Mouse (Mus musculus): ENCODE results near the gene Tgm2.

The Tgm2 gene

DNA sequence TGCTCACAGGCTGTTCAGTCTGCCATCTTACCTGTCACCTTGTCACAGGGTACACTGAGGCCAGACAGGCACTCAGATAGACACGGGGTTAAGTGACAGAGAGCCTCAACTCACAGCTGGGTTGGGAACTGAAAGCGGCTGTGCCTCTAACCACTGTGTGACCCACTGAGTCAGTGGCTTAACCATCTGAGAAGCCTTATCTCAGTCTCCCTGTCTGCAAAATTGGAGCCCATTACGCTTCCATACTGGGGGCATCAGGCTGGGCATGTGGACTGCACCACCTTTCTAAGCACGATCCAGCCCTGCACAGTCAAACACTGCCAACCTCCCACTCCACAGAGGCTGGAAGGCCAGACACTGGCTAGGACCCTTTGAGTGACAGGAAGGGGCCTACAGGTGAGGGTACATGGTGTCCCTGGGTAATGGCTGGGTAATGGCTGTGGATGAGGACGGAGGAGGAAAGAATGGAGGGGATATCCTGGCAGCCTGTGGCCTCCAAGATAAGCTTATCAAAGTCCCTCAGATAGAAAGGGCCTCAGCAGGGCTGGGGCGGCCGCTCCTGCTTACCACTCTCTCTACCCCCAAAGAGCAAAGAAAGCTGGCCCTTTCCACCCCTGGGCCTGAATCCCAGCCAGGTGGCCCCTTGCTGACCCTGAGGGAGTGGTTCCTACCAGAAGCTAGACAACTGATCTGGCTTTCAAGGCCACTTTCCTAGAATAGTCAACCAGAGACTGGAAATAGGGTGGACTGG is 4.4 kb downstream of the Tgm2 start:
- in situ Hi-C loops (cut with MboI, MseI), result no loop called here

DNA sequence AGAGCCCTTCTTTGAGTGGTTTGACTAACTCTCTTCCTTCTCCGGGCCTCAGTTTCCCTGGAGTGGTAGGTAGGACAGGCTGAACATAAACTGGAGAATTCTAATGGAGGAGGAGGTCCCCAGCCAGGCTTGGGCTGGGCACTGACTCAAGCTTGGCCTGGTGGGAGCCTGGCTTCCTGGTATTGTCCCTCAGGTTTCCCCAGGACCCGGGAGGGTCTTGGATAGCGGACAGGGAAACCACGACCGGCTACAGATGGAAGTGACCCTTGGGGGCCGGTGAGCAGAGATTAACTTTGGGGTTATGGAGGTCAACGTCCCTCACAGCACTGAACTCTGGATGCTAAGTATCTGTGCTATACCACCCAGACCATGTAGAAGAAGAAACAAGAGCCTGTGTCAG is 5.0 kb downstream of the Tgm2 start:
- in situ Hi-C loops (cut with MboI, MseI), result no loop called here

GRCm38 (mm10) chr2:158140664-158141063 is 5.6 kb downstream of the Tgm2 start:
- in situ Hi-C loops (cut with MboI, MseI), result no loop called here

GRCm38 (mm10) chr2:158139628-158140027 is 6.6 kb downstream of the Tgm2 start:
- in situ Hi-C loops (cut with MboI, MseI), result no loop called here

- in situ Hi-C loops (cut with MboI, MseI), result no loop called here
Observed at GRCm38 (mm10) chr2:158138778-158139177, 7.5 kb downstream of the Tgm2 start.

GRCm38 (mm10) chr2:158137771-158138170 is 8.5 kb downstream of the Tgm2 start:
- in situ Hi-C loops (cut with MboI, MseI), result no loop called here

DNA sequence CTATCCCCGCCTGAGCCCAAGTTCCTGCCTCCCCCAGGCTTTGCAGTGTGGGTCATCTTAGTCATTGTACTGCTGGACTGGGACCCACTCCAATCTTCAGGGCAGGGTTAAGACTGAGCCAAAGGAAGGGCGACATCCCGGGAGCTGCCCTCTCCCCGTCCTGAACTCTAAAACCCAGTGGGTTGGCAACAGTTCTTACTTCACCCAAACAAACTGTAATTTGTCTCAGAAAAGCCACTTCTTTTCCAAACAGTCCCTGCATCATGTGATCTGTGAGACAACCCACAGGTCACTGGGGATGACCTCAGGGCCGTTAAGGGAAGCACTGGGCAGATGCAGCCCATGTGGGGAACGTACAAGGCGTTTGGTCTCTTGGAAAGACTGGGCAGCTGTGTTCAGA is 10.0 kb downstream of the Tgm2 start:
- in situ Hi-C loops (cut with MboI, MseI), result no loop called here

DNA sequence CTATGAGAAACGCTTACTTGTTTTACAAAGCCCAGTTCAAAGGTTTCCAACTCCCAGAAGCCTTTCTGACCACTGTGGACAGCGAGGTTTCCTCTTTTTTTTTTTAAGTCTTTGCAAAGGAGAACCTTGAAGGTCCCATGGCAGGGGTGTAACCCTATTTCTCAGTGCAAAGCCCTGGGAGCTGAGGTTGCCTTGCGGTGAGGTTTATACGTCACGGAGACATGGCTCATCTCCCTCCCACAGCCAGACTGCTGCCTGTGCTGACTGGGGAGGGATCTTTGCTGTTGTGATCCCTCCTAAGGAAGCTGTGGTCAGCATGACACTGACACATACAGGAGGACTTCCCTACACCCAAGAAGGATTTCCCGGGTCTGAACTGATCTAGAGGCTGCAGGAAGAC is 13.2 kb downstream of the Tgm2 start:
- in situ Hi-C loops (cut with MboI, MseI), result no loop called here

DNA sequence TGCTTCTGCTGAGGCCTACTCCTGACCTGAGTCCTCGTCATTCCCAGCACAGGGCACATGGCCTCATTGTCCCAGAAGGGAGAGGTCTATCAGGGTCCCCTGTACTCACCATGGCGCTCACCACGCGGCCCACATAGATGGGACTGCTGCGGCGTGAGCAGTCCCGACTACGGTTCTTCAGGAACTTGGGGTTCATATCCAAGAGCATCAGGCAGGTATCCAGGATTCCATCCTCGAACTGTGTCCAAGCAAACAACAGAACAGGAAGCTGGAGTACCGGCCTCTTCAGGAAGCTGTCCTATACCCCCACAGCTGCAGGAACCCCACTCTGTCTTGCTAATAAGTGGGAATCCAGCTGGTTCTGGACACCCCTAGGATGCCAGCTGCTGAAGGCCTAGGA is 13.9 kb downstream of the Tgm2 start:
- in situ Hi-C loops (cut with MboI, MseI), result no loop called here

- in situ Hi-C loops (cut with MboI, MseI), result no loop called here
Observed at GRCm38 (mm10) chr2:158131197-158131835, 14.9 kb downstream of the Tgm2 start.

DNA sequence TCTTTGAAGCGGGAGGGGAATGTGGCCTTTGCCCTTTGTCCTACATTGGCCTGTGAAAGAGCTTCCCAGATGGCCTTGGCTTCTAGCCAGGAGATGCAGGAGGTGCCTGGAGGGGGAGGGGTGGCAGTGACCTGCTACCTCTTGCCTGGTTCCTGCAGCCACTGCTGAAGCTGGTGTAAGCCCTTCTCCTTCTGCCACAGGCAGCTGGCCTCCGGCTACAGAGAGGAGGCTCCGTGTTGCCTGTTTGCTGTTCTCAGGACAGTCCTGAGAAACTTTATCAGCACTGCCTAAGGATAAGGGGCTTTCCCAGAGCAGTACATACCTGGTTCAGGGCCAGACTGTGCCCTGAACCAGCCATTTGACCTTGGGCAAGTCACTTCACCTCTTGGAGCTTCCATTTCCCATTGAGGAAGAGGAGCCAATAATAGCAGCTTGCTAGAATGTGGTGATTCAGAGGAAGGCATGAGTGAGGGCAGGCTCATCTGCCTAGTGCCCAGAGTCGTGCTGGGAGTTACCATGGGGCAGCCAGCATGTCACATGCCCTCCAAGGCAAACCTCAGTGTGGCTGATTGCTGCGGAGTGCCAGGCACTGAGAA is 15.7 kb downstream of the Tgm2 start:
- in situ Hi-C loops (cut with MboI, MseI), result no loop called here

GRCm38 (mm10) chr2:158129291-158130002 is 16.8 kb downstream of the Tgm2 start:
- in situ Hi-C loops (cut with MboI, MseI), result no loop called here

DNA sequence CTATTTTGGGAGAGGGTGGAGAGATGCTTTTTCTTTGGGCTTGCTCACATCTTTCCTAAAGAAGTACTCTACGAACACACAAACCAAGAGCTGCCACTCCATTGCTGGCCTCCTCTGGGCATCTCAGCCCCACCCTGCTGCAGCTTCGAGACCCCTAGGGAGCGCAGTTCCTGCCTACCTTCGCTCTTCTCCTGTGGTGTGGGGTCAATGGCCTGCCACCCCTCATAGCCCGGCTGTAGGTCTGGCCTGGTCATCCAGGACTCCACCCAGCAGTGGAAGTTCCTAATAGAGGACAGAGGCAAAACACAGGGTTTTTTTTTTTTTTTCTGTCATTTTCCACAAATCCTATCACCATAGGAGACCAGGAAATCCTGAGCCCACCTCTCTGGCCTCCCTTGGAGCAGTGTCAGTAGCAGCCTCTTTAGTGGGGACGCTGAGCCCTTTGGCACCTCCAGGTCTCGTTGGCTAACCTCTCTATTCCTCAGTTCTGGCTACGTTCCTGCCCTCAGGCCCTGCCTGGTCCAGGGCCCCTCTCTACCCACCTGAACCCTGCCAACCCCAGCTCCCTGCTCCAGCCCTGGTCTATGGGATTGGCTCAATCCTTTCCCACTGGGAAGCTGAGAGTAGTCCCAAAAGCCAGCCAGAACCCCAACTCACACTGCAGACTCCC is 17.6 kb downstream of the Tgm2 start:
- in situ Hi-C loops (cut with MboI, MseI), result no loop called here

GRCm38 (mm10) chr2:158127872-158128271 is 18.4 kb downstream of the Tgm2 start:
- in situ Hi-C loops (cut with MboI, MseI), result no loop called here

DNA sequence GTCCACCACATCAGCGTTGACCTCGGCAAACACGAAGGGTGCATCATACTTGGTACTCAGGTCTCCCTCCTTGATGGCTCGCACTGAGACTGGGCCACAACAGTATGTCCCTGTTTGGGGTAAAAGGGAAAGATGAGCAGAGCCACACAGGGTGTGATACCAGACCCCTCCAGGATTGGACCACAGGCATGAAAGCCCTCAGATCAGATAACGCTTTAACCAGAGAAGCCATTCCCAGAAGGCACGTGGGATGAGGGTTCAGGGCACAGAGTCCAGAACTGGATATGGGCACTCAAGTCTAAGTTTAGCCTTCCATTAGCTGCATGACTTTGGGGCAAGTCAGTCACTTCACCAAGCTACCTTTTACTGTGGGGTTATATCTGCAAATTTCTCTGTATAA is 19.0 kb downstream of the Tgm2 start:
- in situ Hi-C loops (cut with MboI, MseI), result no loop called here

DNA sequence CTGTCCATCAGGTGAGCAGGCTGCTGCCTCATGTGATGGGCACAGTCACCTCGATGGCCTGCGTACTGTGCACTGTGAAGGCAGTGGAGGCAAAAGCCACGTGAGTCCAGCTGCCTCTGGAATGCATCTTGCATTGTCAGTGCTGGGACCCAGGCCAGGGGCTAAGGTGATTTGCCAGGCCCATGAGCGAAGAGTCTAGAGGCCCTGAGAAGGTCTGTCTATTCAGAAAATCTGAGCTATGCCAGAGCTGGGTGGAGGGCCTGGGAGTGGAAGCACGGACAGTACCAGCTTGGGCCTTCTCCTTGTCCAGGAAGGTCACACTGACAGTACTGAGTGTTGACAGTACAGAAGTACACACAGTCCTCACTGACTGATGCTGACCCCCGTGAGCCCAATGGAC is 23.4 kb downstream of the Tgm2 start:
- in situ Hi-C loops (cut with MboI, MseI), result no loop called here

DNA sequence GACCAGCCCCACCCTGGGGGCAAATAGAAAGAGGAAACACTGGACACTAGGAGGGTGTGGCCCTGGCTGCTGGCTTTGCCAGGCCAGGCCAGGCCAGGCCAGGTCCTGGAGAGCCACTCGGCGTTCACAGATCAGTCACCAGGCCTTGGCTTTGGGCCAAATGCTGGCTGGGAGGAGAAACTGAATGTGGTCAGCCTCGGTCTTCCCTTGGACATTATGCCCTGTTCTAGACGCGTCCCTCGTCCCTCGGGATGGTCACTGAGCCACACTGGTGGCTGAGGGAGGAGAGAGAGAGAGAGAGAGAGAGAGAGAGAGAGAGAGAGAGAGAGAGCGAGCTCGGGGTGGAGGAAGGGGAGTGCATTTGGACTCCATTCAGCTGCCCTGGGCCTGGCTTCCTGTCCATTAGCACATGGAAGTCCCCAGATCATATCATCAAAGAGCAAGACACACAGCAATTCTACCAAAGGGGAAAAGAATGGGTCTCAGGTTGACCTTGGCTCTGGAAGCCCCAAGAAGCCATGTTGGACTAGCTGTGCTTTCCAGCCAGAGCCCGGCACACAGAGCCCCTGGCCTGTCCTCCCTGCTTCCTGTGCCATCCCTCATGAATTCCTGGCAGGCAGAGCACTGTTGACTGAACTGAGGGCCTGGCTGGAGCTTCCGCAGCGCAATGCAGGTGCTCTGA is 24.4 kb downstream of the Tgm2 start:
- in situ Hi-C loops (cut with MboI, MseI), result no loop called here

GRCm38 (mm10) chr2:158120868-158121267 is 25.4 kb downstream of the Tgm2 start:
- in situ Hi-C loops (cut with MboI, MseI), result no loop called here

- in situ Hi-C loops (cut with MboI, MseI), result no loop called here
Observed at GRCm38 (mm10) chr2:158120211-158120610, 26.0 kb downstream of the Tgm2 start.

DNA sequence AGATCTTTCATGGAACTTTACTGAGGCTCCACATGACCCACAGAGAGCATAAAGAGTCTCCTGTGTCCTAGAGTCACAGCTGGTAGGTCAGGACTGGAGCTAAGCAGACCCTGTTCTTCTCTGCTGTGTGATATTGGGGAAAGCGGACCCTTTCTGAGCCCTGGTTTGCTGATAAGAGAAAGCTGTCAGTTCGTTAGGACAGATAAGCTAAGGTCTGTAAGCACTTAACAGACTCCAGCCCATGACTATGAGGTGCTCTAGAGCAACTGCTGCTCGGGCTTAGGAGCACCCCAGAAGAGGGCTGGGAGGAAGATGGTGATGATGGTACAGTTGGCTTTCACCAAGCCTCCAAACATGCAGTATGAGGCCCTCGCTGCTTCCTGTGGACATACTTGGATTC is 27.1 kb downstream of the Tgm2 start:
- in situ Hi-C loops (cut with MboI, MseI), result no loop called here

GRCm38 (mm10) chr2:158116653-158117052 is 29.6 kb downstream of the Tgm2 start:
- in situ Hi-C loops (cut with MboI, MseI), result no loop called here

Measured in T-helper 2 cell (primary cell).